Mouse (Mus musculus) cerebellum, adult 11-12 months (tissue): ENCODE results near the gene Cpne6.

Experiments used
- DNase-seq: peaks from one replicate; pipeline ENCODE4 v3.0.0; 2022

Cpne6 gene

GRCm38 (mm10) chr14:55505612-55506011, 4.6 kb upstream of the Cpne6 start:
- DNase-seq, result no peak

- DNase-seq, result no peak
Observed at GRCm38 (mm10) chr14:55507801-55508200, 2.4 kb upstream of the Cpne6 start.

- no peak for DNase-seq
Observed at GRCm38 (mm10) chr14:55509540-55509939, 705 bp upstream of the Cpne6 start.

GRCm38 (mm10) chr14:55511037-55511436, 792 bp downstream of the Cpne6 start:
- no peak for DNase-seq

GRCm38 (mm10) chr14:55513927-55514326, 3.7 kb downstream of the Cpne6 start:
- no peak for DNase-seq

GRCm38 (mm10) chr14:55515846-55516245, 5.6 kb downstream of the Cpne6 start:
- no peak for DNase-seq

GRCm38 (mm10) chr14:55518897-55519296, 8.7 kb downstream of the Cpne6 start:
- DNase-seq, result no peak

- DNase-seq, result no peak
Observed at GRCm38 (mm10) chr14:55519604-55520003, 9.4 kb downstream of the Cpne6 start.

- peak; percentile 70 for DNase-seq
Observed at GRCm38 (mm10) chr14:55520451-55521361, 10.5 kb downstream of the Cpne6 start.

- no peak for DNase-seq
Observed at GRCm38 (mm10) chr14:55524062-55524461, 13.8 kb downstream of the Cpne6 start.

- no peak for DNase-seq
Observed at GRCm38 (mm10) chr14:55524785-55525184, 14.5 kb downstream of the Cpne6 start, which contains the start of gene Nrl. Gene Nrl, minus strand, starts transcription at chr14:55524981.

- DNase-seq, result no peak
Observed at GRCm38 (mm10) chr14:55526674-55527073, 16.4 kb downstream of the Cpne6 start.

GRCm38 (mm10) chr14:55527940-55528339, 17.7 kb downstream of the Cpne6 start:
- DNase-seq, result no peak

GRCm38 (mm10) chr14:55536116-55536745, 26.0 kb downstream of the Cpne6 start:
- no peak for DNase-seq

GRCm38 (mm10) chr14:55540067-55540786, 30.0 kb downstream of the Cpne6 start, which contains the start of gene Pck2:
Gene Pck2, plus strand, starts transcription at chr14:55540266.
- DNase-seq, result peak; percentile 90

- peak; percentile 86 for DNase-seq
Observed at GRCm38 (mm10) chr14:55540787-55541321, 30.6 kb downstream of the Cpne6 start.

GRCm38 (mm10) chr14:55542268-55542667, 32.0 kb downstream of the Cpne6 start:
- DNase-seq, result no peak

GRCm38 (mm10) chr14:55544334-55544733, 34.1 kb downstream of the Cpne6 start:
- peak; percentile 52 for DNase-seq

- no peak for DNase-seq
Observed at GRCm38 (mm10) chr14:55550191-55550590, 39.9 kb downstream of the Cpne6 start.

GRCm38 (mm10) chr14:55551347-55551746, 41.1 kb downstream of the Cpne6 start:
- no peak for DNase-seq

- DNase-seq, result no peak
Observed at GRCm38 (mm10) chr14:55551794-55552193, 41.5 kb downstream of the Cpne6 start.

- DNase-seq, result no peak
Observed at GRCm38 (mm10) chr14:55554635-55555034, 44.4 kb downstream of the Cpne6 start.

- DNase-seq, result no peak
Observed at GRCm38 (mm10) chr14:55555788-55556187, 45.5 kb downstream of the Cpne6 start.
